Mouse (Mus musculus): ENCODE measurements around the gene Gm37240. TPM values are rescaled to one million over a fixed set of nuclear protein-coding genes. Genes with fewer than 3 reads are reported as not detected.
"Not testable (repeated sequence)": the region's sequence is repeated elsewhere in the genome, so short reads cannot be mapped to it uniquely, and the experiment has no call there.

The Gm37240 gene
- polyA plus RNA-seq, 2 experiments from 2014 or later, result 2.9 to 4.3 TPM

- no peak for ATAC-seq
Observed at GRCm38 (mm10) chr3:84688176-84688575, 1199.1 kb downstream of the Gm37240 start.

GRCm38 (mm10) chr3:84687488-84687846 is 1199.9 kb downstream of the Gm37240 start:
- no peak for ATAC-seq

GRCm38 (mm10) chr3:84686799-84687487 is 1200.4 kb downstream of the Gm37240 start:
- no peak for ATAC-seq

GRCm38 (mm10) chr3:84686294-84686672 is 1201.0 kb downstream of the Gm37240 start:
- no peak for ATAC-seq

GRCm38 (mm10) chr3:84685662-84686293 is 1201.5 kb downstream of the Gm37240 start:
- no peak for ATAC-seq

GRCm38 (mm10) chr3:84683788-84684187 is 1203.5 kb downstream of the Gm37240 start:
- no peak for ATAC-seq

DNA sequence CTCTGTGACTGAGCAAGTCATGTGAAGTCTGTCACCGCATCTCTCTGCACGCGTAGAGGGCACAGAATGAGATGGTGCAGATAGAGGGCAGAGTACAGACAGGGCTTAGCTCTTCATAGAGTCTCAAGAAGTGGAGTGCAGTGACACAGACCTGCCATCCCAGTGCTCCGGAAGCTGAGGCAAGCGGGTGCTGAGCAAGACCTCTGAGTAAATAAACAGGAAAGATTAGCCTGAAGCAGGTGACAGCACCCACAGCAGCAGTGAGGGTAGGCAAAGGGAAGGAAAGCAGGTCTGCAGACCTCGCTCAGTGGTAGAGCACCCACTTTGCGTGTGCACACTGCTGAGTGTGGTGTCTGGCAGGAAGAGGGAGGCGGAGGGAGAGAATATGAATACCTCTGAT is 1205.6 kb downstream of the Gm37240 start:
- ATAC-seq, result peak; percentile 68

GRCm38 (mm10) chr3:84680062-84680461 is 1207.3 kb downstream of the Gm37240 start:
- peak; percentile 65 for ATAC-seq

- ATAC-seq, result no peak
Observed at GRCm38 (mm10) chr3:84679542-84679941, 1207.8 kb downstream of the Gm37240 start.

DNA sequence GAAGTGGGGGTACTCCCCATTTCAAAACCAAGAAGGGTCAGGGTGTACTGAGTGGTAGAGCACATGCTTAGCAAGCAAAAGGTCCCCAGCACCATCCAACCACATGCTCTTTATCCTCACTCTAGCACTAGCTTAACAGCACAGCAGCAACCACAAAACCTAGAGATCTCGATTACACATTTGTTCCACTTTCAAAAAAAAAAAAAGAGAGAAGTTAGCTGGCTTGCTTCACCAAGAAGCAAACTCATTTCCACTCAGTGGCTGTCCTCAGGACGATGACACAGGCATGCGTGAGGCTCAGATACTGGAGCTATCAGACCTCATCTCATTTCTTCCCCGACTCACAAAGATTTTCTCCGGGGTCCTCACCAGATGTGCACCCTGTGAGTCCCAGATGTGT is 1208.4 kb downstream of the Gm37240 start:
- ATAC-seq, result peak; percentile 55

DNA sequence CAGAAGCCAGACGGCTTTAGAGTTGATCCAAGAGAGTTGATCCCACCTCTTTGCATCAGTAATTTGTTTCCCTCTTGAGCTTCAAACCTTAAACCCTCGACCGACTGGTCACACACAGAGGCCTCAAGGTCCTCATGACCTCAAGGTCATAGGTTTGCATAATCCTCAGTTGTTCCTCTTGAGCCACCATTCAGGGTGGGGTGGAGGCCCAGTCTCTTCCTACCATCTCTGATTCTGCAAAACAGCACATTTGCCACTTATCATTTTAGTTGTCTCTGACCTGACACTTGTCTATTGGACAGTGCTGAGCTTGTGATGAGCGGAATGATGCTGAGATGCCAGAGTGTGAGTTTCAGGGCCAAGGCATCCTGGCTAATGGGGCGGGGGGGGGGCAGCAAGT is 1211.6 kb downstream of the Gm37240 start:
- ATAC-seq, result no peak

DNA sequence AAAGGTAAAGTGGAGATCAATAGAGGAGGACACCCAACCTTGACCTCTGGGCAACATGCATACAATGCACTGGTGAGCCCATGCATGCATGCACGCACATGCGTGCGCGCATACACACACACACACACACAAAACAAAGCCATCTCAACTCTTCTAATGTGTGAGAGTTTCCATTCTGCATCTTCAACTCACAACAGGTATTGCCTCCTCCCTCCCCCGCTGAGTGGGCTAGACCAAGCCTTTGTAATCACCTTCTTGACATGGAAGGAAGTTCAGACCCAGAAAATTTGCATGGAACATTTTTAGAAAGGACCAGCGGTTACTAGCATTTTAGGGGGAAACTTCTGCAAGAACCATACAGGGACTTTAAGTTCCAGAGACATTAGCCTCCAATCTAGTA is 1213.8 kb downstream of the Gm37240 start:
- no peak for ATAC-seq

DNA sequence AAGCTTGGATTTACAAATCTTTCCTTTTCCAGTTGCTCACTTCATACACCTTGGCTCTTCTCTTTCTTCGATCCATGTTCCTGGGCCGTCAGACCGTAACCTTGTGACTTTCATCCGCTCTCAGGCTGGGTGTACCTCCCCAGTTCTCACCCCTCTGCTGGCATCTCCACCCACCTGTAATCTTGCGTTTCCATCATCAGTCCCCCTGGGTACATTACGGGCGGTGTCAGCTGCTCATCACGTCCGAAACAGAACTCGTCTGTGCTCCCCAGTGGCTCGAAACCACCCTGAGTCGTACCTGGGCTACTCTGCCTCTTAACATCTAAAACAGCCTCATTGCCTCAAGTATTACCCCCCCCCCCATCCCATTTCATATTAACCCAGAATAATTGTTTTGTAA is 1215.2 kb downstream of the Gm37240 start:
- no peak for ATAC-seq

DNA sequence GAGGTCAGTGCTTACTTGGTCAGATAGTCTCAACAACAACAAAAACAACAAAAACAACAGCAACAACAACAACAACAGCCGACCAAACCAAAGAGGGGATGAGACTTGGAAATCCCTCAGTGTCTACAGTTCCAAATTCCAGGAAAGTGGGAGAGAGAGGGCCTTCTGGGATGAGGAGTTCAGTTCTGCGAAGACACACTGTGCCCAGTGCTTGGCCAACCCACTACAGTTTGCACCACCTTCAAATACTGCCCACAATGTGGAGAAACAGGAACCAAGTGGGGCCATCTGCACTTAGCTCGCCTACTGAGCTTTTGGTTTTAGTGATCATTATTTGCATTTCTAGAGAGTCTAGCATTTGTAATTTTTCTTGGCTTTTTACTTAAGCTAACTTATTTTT is 1218.4 kb downstream of the Gm37240 start:
- ATAC-seq, result no peak

- ATAC-seq, result no peak
Observed at GRCm38 (mm10) chr3:84665255-84666073, 1221.9 kb downstream of the Gm37240 start.

GRCm38 (mm10) chr3:84664686-84665085 is 1222.6 kb downstream of the Gm37240 start:
- no peak for ATAC-seq

DNA sequence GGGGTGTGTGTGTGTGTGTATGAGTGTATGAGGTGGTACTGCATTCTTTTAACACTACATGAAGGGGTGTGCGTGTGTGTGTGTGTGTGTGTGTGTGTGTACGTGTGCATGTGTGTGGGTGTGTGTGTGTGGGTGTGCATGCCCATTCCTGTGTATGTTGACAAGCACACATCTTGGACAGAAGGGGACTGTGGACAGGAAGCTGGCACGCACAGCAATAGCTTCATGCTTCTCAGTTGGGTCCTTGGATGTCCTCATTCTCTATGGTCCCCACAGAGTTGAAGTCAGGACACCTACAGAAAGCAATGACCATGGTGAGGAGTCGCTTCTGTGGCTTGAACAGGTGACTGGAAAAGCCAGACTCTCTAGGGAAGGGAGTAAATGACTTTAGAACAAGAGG is 1223.5 kb downstream of the Gm37240 start:
- ATAC-seq, result no peak

DNA sequence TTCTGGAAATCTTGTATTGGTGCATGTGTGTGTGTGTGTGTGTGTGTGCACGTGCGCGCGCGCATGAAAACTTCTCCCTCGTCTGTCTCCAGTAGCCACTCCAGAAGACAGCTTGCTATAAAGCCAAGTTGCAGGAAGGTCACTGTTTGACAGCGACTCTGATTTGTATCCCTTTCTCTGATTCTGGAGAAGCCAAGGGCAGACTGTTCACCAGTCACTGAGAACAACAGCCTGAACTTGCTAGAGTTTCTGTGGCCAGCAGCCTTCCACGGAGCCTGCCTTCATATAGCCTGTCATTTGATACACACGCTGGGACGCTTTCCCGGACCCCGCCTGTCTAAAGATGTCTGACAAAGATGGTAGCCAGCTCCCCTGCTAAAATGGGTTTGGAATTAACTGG is 1224.2 kb downstream of the Gm37240 start:
- ATAC-seq, result no peak

GRCm38 (mm10) chr3:84660380-84660779 is 1226.9 kb downstream of the Gm37240 start:
- peak; percentile 44 for ATAC-seq

- no peak for ATAC-seq
Observed at GRCm38 (mm10) chr3:84658872-84659271, 1228.4 kb downstream of the Gm37240 start.

- ATAC-seq, result no peak
Observed at GRCm38 (mm10) chr3:84658017-84658416, 1229.3 kb downstream of the Gm37240 start.

GRCm38 (mm10) chr3:84657240-84657639 is 1230.1 kb downstream of the Gm37240 start:
- peak; percentile 30 for ATAC-seq

DNA sequence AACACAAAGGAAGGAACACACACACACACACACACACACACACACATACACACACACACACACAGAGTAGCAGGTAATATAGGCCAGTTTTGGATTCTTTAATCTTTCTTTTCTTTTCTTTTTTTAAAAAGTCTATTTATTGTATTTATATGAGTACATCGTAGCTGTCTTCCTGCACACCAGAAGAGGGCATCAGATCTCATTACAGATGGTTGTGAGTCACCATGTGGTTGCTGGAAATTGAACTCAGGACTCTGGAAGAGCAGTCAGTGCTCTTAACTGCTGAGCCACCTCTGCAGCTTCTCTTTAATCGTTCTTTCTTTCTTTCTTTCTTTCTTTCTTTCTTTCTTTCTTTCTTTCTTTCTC is 1231.5 kb downstream of the Gm37240 start:
- ATAC-seq, result not testable (repeated sequence)

Measured in activated CD4-positive, CD25-positive, alpha-beta regulatory T cell, adult 4 months (primary cell).